Mouse (Mus musculus) myocyte (in vitro differentiated cells): ENCODE measurements around the gene Tanc1.

ENCODE experiments used
- E2F4 ChIP-seq: IDR thresholded peaks from one replicate; pipeline ENCODE4 v1.6.1; 2011; ENCODE audit warnings: mild to moderate bottlenecking, control low read depth, moderate library complexity; ENCODE audit not compliant: insufficient read depth
- MAX ChIP-seq: IDR thresholded peaks from one replicate; pipeline ENCODE4 v1.6.1; 2011; ENCODE audit warnings: low read depth, mild to moderate bottlenecking, control low read depth
- MYOD1 ChIP-seq, 3 experiments: IDR thresholded peaks; one replicate each; pipeline ENCODE4 v1.6.1; 2011; ENCODE audit warnings: control low read depth in 2 of 3, low read depth in 2 of 3, mild to moderate bottlenecking in 2 of 3, moderate library complexity in 1 of 3; ENCODE audit not compliant: insufficient read length in 2 of 3, control insufficient read depth in 1 of 3
- POLR2A ChIP-seq: IDR thresholded peaks from one replicate; pipeline ENCODE4 v1.6.1; 2011; ENCODE audit warnings: low read depth, mild to moderate bottlenecking, control low read depth, moderate library complexity; ENCODE audit not compliant: insufficient read length
- POLR2AphosphoS2 ChIP-seq: IDR thresholded peaks from one replicate; pipeline ENCODE4 v1.6.1; 2011; ENCODE audit warnings: low read depth, control low read depth; ENCODE audit not compliant: insufficient read length
- REST ChIP-seq: IDR thresholded peaks from one replicate; pipeline ENCODE4 v1.6.1; 2011; ENCODE audit warnings: mild to moderate bottlenecking, control low read depth, moderate library complexity; ENCODE audit not compliant: insufficient read depth, insufficient read length
- USF1 ChIP-seq: IDR thresholded peaks from one replicate; pipeline ENCODE4 v1.6.1; 2011; ENCODE audit warnings: low read depth, mild to moderate bottlenecking, control low read depth, moderate library complexity

GRCm38 (mm10) chr2:59656680-59657079, 44.8 kb downstream of the Tanc1 start:
- TF ChIP-seq POLR2A (no peak), E2F4 (no peak), USF1 (no peak), REST (no peak), POLR2AphosphoS2 (no peak), MYOD1 (IDR thresholded peaks at IDR 0.05; ENCODE audit: control insufficient read depth in 1 of 3, insufficient read length in 2 of 3, low read depth in 2 of 3) (no peak), MAX (no peak)
